Mouse (Mus musculus) telencephalon, adult 2 months (tissue): ENCODE data around the gene Eid1.

Experiments used
- DNase-seq: peaks from one replicate; pipeline ENCODE4 v3.0.0-alpha.2; 2011; ENCODE audit warnings: low read depth, low spot score

Eid1 gene

GRCm38 (mm10) chr2:125667721-125668120, 5.2 kb upstream of the Eid1 start:
- DNase-seq: no peak

- no peak for DNase-seq
These were observed 2.0 kb upstream of the Eid1 start for GRCm38 (mm10) chr2:125670846-125671245.

- no peak for DNase-seq
These were observed 333 bp upstream of the Eid1 start for GRCm38 (mm10) chr2:125672568-125672956.

- DNase-seq: no peak
These were observed 8.9 kb downstream of the Eid1 start for GRCm38 (mm10) chr2:125681811-125682210.

GRCm38 (mm10) chr2:125683895-125684294, 11.0 kb downstream of the Eid1 start:
- no peak for DNase-seq

- DNase-seq: peak; percentile 74
These were observed 11.9 kb downstream of the Eid1 start for GRCm38 (mm10) chr2:125684559-125685440.

- no peak for DNase-seq
These were observed 12.7 kb downstream of the Eid1 start for GRCm38 (mm10) chr2:125685441-125686150.

- DNase-seq: peak; percentile 57
These were observed 19.1 kb downstream of the Eid1 start for GRCm38 (mm10) chr2:125692010-125692409.

GRCm38 (mm10) chr2:125694798-125695197, 21.9 kb downstream of the Eid1 start:
- no peak for DNase-seq

- DNase-seq: no peak
These were observed 23.3 kb downstream of the Eid1 start for GRCm38 (mm10) chr2:125696219-125696618.

- no peak for DNase-seq
These were observed 28.7 kb downstream of the Eid1 start for GRCm38 (mm10) chr2:125701606-125702005.

- DNase-seq: no peak
These were observed 30.0 kb downstream of the Eid1 start for GRCm38 (mm10) chr2:125702851-125703250.

- DNase-seq: no peak
These were observed 32.2 kb downstream of the Eid1 start for GRCm38 (mm10) chr2:125704907-125705631.

- no peak for DNase-seq
These were observed 33.6 kb downstream of the Eid1 start for GRCm38 (mm10) chr2:125706510-125706921.

GRCm38 (mm10) chr2:125716599-125716998, 43.7 kb downstream of the Eid1 start:
- DNase-seq: no peak

GRCm38 (mm10) chr2:125723086-125723407, 50.2 kb downstream of the Eid1 start:
- DNase-seq: no peak

GRCm38 (mm10) chr2:125723408-125724085, 50.7 kb downstream of the Eid1 start:
- DNase-seq: no peak

- DNase-seq: peak; percentile 18
These were observed 51.2 kb downstream of the Eid1 start, which contains the start of gene Shc4 for GRCm38 (mm10) chr2:125724086-125724430. Gene Shc4 (minus strand): TSS chr2:125724148.
